Mouse (Mus musculus) heart, postnatal 0 days (tissue): ENCODE results near the gene Olfr138. TPM values are rescaled to one million over a fixed set of nuclear protein-coding genes. Genes with fewer than 3 reads are reported as not detected.

ENCODE experiments used
- ATAC-seq: fragments of 200-750 bp; cut with Nextera tagmentation; 2 replicates; pipeline ENCODE4 v1.8.0; 2017; ENCODE audit warnings: low read depth, moderate number of reproducible peaks, moderate library complexity; ENCODE audit not compliant: insufficient read depth
- DNase-seq: peaks from one replicate; pipeline ENCODE4 v3.0.0-alpha.2; 2016; ENCODE audit warnings: low spot score
- H3K27ac ChIP-seq: fragments of 300-500 bp; sonication (generic); 2 replicates; pipeline ENCODE4 v1.5.1; 2014; ENCODE audit warnings: low read depth, mild to moderate bottlenecking
- H3K27me3 ChIP-seq: fragments of 300-500 bp; sonication (generic); 2 replicates; pipeline ENCODE4 v1.6.1; 2014; ENCODE audit warnings: low read length, mixed read lengths; ENCODE audit not compliant: control insufficient read depth, insufficient read depth
- H3K36me3 ChIP-seq: fragments of 300-500 bp; sonication (generic); replicated peaks from 2 replicates; pipeline ENCODE4 v1.6.1; 2014; ENCODE audit warnings: low read length, mixed read lengths; ENCODE audit not compliant: control insufficient read depth, insufficient read depth
- H3K4me1 ChIP-seq: fragments of 300-500 bp; sonication (generic); 2 replicates; pipeline ENCODE4 v1.6.1; 2014; ENCODE audit warnings: antibody characterized with exemption; ENCODE audit not compliant: control insufficient read depth, insufficient read depth
- H3K4me2 ChIP-seq: fragments of 300-500 bp; sonication (generic); 2 replicates; pipeline ENCODE4 v1.6.1; 2014; ENCODE audit warnings: low read depth, mild to moderate bottlenecking, low read length, moderate library complexity
- H3K4me3 ChIP-seq: fragments of 300-500 bp; sonication (generic); 2 replicates; pipeline ENCODE4 v1.5.1; 2014; ENCODE audit warnings: low read depth, low read length
- H3K9ac ChIP-seq: fragments of 300-500 bp; sonication (generic); replicated peaks from 2 replicates; pipeline ENCODE4 v1.6.1; 2014; ENCODE audit warnings: low read depth, low read length, mixed read lengths
- H3K9me3 ChIP-seq: fragments of 300-500 bp; sonication (generic); replicated peaks from 2 replicates; pipeline ENCODE4 v1.6.1; 2016; ENCODE audit warnings: low read length; ENCODE audit not compliant: control insufficient read depth
- CTCF ChIP-seq: IDR thresholded peaks from 2 replicates; pipeline ENCODE4 v1.5.1; 2016; ENCODE audit warnings: antibody characterized with exemption, control low read depth, low read depth
- EP300 ChIP-seq: IDR thresholded peaks from 2 replicates; pipeline ENCODE4 v1.6.1; 2016; ENCODE audit warnings: antibody characterized with exemption, low read depth
- WGBS: fragments of 180-500 bp; shearing (Covaris S2); extraction: QIAGEN DNeasy Blood & Tissue Kit; methylation state at CpG from one replicate; pipeline ENCODE4 v1.1.7; 2014; 5-methylcytosine and 5-hydroxymethylcytosine counted together
- polyA plus RNA-seq: library from polyadenylated mRNA; unstranded; fragments of >200 nt; fragmentation: Nextera tagmentation; extraction: Ambion mirVana; gene quantifications from 2 replicates; pipeline ENCODE4 v1.2.1, GENCODE M21; 2015
- total RNA-seq: library from RNA; depleted of rRNA; stranded (reverse); fragments of >200 nt; gene quantifications from 2 replicates; pipeline ENCODE4 v1.2.3, GENCODE M21; 2014; ENCODE audit warnings: low replicate concordance; rRNA removed

Gene Olfr138
- total RNA-seq (not detected in 2 replicates), polyA plus RNA-seq (not detected in 2 replicates)

DNA sequence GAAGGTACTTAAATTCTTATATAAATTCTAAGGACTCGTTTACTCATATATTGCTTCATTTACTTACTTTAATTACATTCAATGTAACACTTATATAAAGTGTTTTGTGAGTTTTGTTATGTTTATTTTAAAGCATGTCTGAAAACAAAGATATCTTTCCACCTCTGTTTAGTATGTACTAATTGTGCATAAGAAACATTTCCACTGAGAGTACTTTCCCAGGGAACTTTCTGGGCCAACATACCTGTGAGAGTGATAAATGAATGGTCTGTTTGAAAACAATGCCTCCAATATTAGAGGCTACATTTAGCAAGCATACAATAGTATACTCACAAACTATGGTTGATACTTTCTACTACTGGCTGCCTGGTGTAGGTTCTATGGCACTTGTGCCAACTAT, at the start of gene Olfr138:
Gene Olfr138 (plus strand): TSS at position 301 of the 400 bp plus-strand sequence.
- Histone ChIP-seq H3K9me3 (no peaks in the 10 kb centered on the region), H3K27ac (no peak within 1 kb of the TSS), H3K4me3 (no peak within 1 kb of the TSS), H3K4me1 (no peaks in the 10 kb centered on the region), H3K27me3 (no peaks in the 10 kb centered on the region), H3K4me2 (no peak within 1 kb of the TSS), H3K9ac (no peak within 1 kb of the TSS), H3K36me3 (no peaks in the 10 kb centered on the region)
- 34% methylated on average over 1 of the region's 1 CpGs for WGBS
- DNase-seq (no peak), ATAC-seq (no peak)
- TF ChIP-seq EP300 (no peak), CTCF (no peak)

DNA sequence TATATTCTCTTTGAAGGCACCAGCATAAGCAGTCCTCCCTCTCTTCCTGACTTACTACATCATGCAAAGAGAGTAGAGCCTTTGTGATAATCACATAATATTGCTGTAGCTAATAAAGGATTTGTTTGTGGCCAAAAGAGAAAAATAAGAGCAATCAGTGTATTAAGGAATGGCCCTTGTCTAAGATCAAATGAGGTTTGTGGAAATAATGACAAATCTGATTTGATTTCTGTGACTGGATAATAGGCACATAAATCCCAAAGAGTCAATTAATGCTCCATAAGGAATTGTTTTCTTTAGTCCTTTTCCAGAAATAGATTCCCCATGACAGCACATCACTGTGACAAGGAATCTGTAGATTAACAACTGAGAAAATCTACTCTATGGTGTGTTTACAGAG, 46.6 kb downstream of the Olfr138 start, which contains the start of gene Olfr137:
Gene Olfr137 (minus strand): TSS at position 101 of the 400 bp plus-strand sequence.
- no peaks in the 10 kb centered on the region for H3K27me3 ChIP-seq
- no peak for ATAC-seq
- H3K36me3 ChIP-seq, result no peaks in the 10 kb centered on the region
- no peak for DNase-seq
- H3K9ac ChIP-seq, result no peak within 1 kb of the TSS
- no peak within 1 kb of the TSS for H3K4me3 ChIP-seq
- no peak within 1 kb of the TSS for H3K27ac ChIP-seq
- H3K4me2 ChIP-seq, result no peak within 1 kb of the TSS
- H3K4me1 ChIP-seq, result no peaks in the 10 kb centered on the region
- no peaks in the 10 kb centered on the region for H3K9me3 ChIP-seq
- TF ChIP-seq CTCF, result no peak

Other genes starting within 250 kb of the Olfr138 start
- not detected in 2 replicates for gene Olfr129, start 201.0 kb upstream of the Olfr138 start, total RNA-seq
- not detected in 2 replicates for gene Olfr129, start 201.0 kb upstream of the Olfr138 start, polyA plus RNA-seq
- not detected in 2 replicates for gene Olfr130, start 197.1 kb upstream of the Olfr138 start, total RNA-seq
- gene Olfr130, start 197.1 kb upstream of the Olfr138 start, polyA plus RNA-seq, result not detected in 2 replicates
- not detected in 2 replicates for gene Olfr131, start 172.3 kb upstream of the Olfr138 start, total RNA-seq
- not detected in 2 replicates for gene Olfr131, start 172.3 kb upstream of the Olfr138 start, polyA plus RNA-seq
- gene Olfr132, start 126.5 kb upstream of the Olfr138 start, total RNA-seq, result not detected in 2 replicates
- gene Olfr132, start 126.5 kb upstream of the Olfr138 start, polyA plus RNA-seq, result not detected in 2 replicates
- not detected in 2 replicates for gene Olfr133, start 115.8 kb upstream of the Olfr138 start, total RNA-seq
- not detected in 2 replicates for gene Olfr133, start 115.8 kb upstream of the Olfr138 start, polyA plus RNA-seq
- gene Olfr134, start 89.6 kb upstream of the Olfr138 start, total RNA-seq, result not detected in 2 replicates
- not detected in 2 replicates for gene Olfr134, start 89.6 kb upstream of the Olfr138 start, polyA plus RNA-seq
- gene Olfr135, start 56.7 kb upstream of the Olfr138 start, total RNA-seq, result not detected in 2 replicates
- gene Olfr135, start 56.7 kb upstream of the Olfr138 start, polyA plus RNA-seq, result not detected in 2 replicates
- not detected in 2 replicates for gene Olfr137, start 46.5 kb downstream of the Olfr138 start, total RNA-seq
- gene Olfr137, start 46.5 kb downstream of the Olfr138 start, polyA plus RNA-seq, result not detected in 2 replicates
- gene Olfr136, start 68.8 kb downstream of the Olfr138 start, total RNA-seq, result not detected in 2 replicates
- gene Olfr136, start 68.8 kb downstream of the Olfr138 start, polyA plus RNA-seq, result not detected in 2 replicates
- gene Esp36, start 159.2 kb downstream of the Olfr138 start, total RNA-seq, result not detected in 2 replicates
- not detected in 2 replicates for gene Esp36, start 159.2 kb downstream of the Olfr138 start, polyA plus RNA-seq